Mouse (Mus musculus): ENCODE results near the gene Dact3. TPM values are rescaled to one million over a fixed set of nuclear protein-coding genes. Genes with fewer than 3 reads are reported as not detected.
A peak's percentile ranks its signal among the peaks of the same experiment; 100 is the strongest.

Dact3 gene
- 10 to 100 TPM; 11.2 to 11.7 TPM for total RNA-seq (2021)

DNA sequence AGATGAGACGGTGACA lies at the start of gene Dact3:
TSS of gene Dact3 (plus strand) at position 8 of the 16 bp plus-strand sequence.
- DNase-seq: no peak
- intact Hi-C loops (cut with DNase I): no loop called here

- intact Hi-C loops (cut with DNase I): loop anchor here (1.0 to 5.0 kb wide), 4 partner anchors 21 to 87 kb away; no protein-coding TSS in a partner anchor
- DNase-seq: no peak
These were observed 49.3 kb upstream of the Dact3 start for GRCm38 (mm10) chr7:16825785-16826184.

DNA sequence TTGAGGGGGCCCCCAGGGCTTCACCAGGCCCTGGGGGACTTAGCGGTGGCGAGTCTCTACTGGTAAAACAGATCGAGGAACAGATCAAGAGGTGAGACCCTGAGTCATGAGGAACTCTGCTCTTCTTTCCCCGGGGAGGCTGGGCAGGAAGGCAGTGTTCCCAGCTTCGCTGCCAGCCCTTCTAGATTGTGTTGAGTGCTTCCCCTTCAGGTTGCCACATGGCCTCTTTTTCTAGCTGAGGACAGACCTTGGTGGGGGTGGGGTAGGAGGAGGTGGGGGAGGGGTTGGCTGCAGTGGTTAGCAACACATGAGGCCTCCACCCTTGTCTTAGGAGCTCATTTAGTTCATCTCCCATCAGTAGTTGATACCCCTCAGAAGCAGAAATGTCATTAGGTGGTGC lies 48.5 kb upstream of the Dact3 start:
- DNase-seq: no peak

GRCm38 (mm10) chr7:16827274-16827673 lies 47.8 kb upstream of the Dact3 start:
- DNase-seq: no peak
- intact Hi-C loops (cut with DNase I): loop anchor here (2.0 to 5.0 kb wide), 3 partner anchors 20 to 85 kb away; no protein-coding TSS in a partner anchor

More for the DNA sequence above, 48.5 kb upstream of the Dact3 start:
- intact Hi-C loops (cut with DNase I): loop anchor here (1.0 to 5.0 kb wide), 4 partner anchors 20 to 86 kb away; no protein-coding TSS in a partner anchor

- DNase-seq: no peak
- intact Hi-C loops (cut with DNase I): no loop called here
These were observed 44.7 kb upstream of the Dact3 start for GRCm38 (mm10) chr7:16830449-16830848.

GRCm38 (mm10) chr7:16837916-16838803 lies 37.0 kb upstream of the Dact3 start:
- no peak for DNase-seq
- intact Hi-C loops (cut with DNase I): no loop called here

DNA sequence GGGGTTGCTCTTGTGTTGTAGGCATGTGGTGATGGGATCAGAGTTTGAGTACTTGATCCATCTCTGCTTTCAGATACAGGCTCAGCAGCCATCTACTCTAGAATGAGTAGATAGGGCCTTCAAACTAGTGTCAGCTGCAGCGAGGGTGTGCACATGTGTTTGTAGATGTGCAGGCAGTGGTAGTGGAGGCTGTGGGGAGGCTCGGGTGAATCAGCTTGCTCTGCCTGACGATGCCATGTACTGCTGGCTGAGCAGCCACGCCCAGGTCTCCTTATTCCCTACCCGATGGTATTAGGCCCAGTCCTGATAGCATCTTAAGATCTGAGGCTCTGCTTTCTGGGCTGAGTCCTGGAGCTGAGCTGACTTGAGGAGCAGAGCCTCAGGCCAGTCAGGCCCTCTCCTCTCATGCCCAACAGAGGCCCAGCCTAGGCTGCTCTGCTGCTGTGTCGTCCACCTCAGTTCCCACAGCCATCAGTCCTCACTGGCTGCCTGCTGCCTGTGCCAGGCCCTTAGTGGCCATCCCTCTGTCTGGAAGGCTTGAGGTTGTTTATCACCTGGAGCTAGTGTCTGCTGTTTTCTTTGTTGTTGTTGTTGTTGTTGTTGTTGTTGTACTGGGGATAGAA lies 36.2 kb upstream of the Dact3 start:
- no peak for DNase-seq

DNA sequence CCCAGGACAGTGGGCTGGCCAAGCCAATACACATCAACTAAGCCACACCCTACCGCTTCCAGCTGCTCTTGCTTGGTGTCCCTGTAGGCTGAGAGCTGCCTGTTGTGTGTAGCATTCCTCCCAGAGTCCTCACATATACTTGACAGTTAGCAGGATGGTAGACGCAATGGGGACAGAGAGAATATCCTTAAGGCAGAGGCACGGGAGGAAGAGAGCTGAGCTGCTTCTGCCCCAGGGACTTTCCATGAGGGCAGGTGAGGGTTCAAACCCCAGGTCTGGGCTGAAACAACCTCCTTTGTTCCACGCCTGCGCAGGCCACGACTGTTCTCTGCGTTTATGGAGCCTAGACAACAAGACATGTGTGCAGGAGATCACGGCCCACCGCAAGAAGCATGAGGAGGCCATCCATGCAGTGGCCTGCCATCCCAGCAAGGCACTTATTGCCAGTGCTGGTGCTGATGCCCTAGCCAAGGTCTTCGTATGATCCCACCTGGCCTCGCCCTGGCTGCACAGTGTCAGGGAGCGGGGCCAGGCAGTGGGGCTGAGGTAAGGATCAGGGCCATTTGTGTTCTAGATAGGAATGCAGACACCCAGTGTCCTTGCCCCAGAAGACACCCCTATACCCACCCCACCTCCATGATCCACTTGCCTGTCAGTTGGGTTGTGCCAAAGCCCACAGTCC lies 35.5 kb upstream of the Dact3 start:
- DNase-seq: no peak
- intact Hi-C loops (cut with DNase I): loop anchor here (10.0 kb wide), 1 partner anchor 885 kb away; no protein-coding TSS in a partner anchor

More for the DNA sequence above, 36.2 kb upstream of the Dact3 start:
- intact Hi-C loops (cut with DNase I): no loop called here

- intact Hi-C loops (cut with DNase I): loop anchor here (10.0 kb wide), 1 partner anchor 885 kb away; no protein-coding TSS in a partner anchor
- no peak for DNase-seq
These were observed 35.0 kb upstream of the Dact3 start for GRCm38 (mm10) chr7:16840109-16840491.

DNA sequence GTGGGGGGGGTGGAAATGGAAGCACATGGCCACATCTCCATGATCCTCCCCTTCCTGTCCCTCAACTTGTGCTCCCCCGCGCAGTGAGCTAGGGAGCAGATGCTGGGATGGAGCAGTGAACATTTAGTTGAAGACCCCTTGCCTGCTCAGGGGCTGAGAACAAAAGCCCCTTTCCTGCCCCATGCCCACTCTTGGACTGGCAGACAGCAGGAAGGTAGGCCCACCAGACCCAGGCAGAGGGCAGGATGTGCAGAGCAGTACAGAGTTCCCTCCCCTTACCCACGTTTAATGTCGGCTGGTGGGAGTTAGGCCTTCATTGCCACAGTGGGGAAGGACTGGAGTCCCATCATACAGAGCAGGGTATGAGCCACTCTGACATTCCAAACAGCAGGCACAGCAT lies 34.0 kb upstream of the Dact3 start:
- intact Hi-C loops (cut with DNase I): loop anchor here (10.0 kb wide), 1 partner anchor 886 kb away; no protein-coding TSS in a partner anchor
- DNase-seq: no peak

GRCm38 (mm10) chr7:16841561-16842560 lies 33.3 kb upstream of the Dact3 start:
- intact Hi-C loops (cut with DNase I): loop anchor here (2.0 to 10.0 kb wide), 2 partner anchors 25 to 887 kb away; partner anchors contain the start of gene Fkrp
- DNase-seq: peak in 1 of 2 experiments; percentile 37

GRCm38 (mm10) chr7:16842645-16843063 lies 32.5 kb upstream of the Dact3 start, which contains the start of gene Prkd2:
Gene Prkd2, plus strand, starts transcription at chr7:16842902.
- intact Hi-C loops (cut with DNase I): loop anchor here (2.0 to 10.0 kb wide), 2 partner anchors 26 to 888 kb away; partner anchors contain the start of gene Fkrp

DNA sequence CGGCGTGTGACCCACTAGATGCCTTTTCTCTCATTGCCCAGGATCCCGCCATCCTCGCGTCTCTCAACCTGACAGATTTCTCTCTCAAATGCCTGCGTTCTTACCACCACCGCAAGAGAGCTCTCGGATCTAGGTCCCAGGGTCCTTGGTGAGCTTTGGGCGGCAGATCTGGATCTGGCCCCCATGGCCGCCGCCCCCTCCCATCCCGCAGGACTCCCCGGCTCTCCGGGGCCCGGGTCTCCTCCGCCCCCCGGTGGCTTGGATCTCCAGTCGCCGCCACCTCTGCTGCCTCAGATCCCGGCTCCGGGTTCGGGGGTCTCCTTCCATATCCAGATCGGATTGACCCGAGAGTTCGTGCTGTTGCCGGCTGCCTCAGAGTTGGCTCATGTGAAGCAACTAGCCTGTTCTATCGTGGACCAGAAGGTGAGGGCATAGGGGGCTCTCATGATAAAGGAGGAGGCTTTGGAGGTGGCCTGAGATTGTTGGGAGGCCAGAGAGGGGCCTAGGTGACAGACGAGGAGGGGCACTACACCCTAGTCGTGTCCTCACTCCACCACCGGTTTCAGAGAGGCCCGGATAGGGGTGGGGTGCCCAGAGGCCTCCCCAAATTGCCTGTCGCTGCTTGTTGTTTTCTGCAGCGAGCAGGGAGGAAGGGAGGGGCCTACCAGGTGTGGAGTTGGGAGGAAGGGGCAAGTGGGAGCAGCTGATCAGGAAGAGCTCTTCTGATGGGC lies 31.5 kb upstream of the Dact3 start:
- intact Hi-C loops (cut with DNase I): loop anchor here (2.0 to 10.0 kb wide), 2 partner anchors 27 to 889 kb away; partner anchors contain the start of gene Fkrp
- peak; percentile 59 to 61 for DNase-seq

More at GRCm38 (mm10) chr7:16842645-16843063, 32.5 kb upstream of the Dact3 start, which contains the start of gene Prkd2:
- DNase-seq: peak; percentile 95 to 96

DNA sequence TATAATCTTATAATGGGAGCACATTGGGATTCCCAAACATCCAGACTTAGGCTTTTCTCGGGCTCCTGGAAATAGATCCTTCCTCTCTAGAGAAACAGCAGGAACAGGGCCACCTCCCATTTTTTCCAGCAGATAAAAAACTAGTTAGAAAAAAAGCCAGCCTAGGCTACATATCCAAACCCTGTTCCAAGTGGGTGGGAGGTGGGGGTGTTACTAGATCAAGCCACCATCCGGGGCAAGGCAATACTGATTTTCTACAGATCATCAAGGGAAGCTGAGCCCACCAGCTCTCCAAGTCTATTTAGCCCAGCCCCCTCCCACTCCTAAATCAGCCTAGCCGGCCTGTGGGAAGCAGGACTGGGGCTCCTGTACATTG lies 30.4 kb upstream of the Dact3 start:
- intact Hi-C loops (cut with DNase I): loop anchor here (10.0 kb wide), 1 partner anchor 890 kb away; no protein-coding TSS in a partner anchor
- DNase-seq: no peak

- intact Hi-C loops (cut with DNase I): loop anchor here (10.0 kb wide), 1 partner anchor 890 kb away; no protein-coding TSS in a partner anchor
- peak; percentile 58 to 71 for DNase-seq
These were observed 29.9 kb upstream of the Dact3 start for GRCm38 (mm10) chr7:16845072-16845819.

DNA sequence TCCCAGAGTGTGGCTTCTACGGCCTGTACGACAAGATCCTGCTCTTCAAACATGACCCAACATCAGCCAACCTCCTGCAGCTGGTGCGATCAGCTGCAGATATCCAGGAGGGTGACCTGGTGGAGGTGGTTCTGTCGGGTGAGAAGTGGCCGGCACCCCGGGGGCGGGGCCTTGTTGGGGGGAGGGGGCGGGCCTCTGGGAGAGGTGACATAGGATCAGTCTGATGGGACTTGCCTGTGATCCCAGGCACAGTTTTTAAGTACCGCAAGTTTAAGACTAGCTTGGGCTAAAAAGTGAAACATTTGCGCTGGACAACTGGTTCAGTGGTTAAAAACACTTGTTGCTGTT lies 29.3 kb upstream of the Dact3 start:
- no peak for DNase-seq
- intact Hi-C loops (cut with DNase I): loop anchor here (2.0 to 10.0 kb wide), 2 partner anchors 19 to 891 kb away; no protein-coding TSS in a partner anchor

- intact Hi-C loops (cut with DNase I): loop anchor here (2.0 to 10.0 kb wide), 2 partner anchors 20 to 892 kb away; no protein-coding TSS in a partner anchor
- DNase-seq: no peak
These were observed 28.3 kb upstream of the Dact3 start for GRCm38 (mm10) chr7:16846775-16847174.

DNA sequence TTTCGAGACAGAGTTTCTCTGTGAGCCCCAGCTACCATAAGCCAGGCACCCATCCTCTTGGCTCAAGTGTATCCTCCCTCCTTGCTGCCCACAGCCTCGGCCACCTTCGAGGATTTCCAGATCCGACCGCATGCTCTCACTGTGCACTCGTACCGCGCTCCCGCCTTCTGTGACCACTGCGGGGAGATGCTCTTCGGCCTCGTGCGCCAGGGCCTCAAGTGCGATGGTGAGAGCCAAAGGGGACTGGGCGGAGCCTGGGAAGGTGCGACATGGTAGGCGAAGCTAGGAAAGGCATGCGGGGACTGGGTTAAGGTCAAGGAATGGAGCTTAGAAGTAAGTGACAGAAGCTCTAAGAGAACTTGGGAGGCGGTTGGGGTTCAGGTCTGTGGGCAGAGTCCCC lies 27.6 kb upstream of the Dact3 start:
- intact Hi-C loops (cut with DNase I): loop anchor here (2.0 to 10.0 kb wide), 2 partner anchors 21 to 893 kb away; no protein-coding TSS in a partner anchor

More for the DNA sequence above, 27.6 kb upstream of the Dact3 start:
- no peak for DNase-seq

Measured in heart, postnatal 36 days (tissue).